Mouse (Mus musculus): Measurements from ENCODE around the gene Rapgef3.

GRCm38 (mm10) chr15:97767280-97768186 lies at the start of gene Rapgef3:
- peak; percentile 81 for TF ChIP-seq CTCF (IDR thresholded peaks at IDR 0.05)
- TF ChIP-seq EP300 (IDR thresholded peaks at IDR 0.05): peak; percentile 93

All from lung, postnatal 0 days (tissue).